Mouse (Mus musculus) E14TG2a.4 (cell line): ENCODE results near the gene Nck2.

Source experiments
- CTCF ChIP-seq: conservative IDR thresholded peaks from 2 replicates; pipeline ENCODE4 v1.5.1; 2014; ENCODE audit warnings: low read length
- POU5F1 ChIP-seq: IDR thresholded peaks from 2 replicates; pipeline ENCODE4 v1.6.1; 2014; ENCODE audit warnings: low read length, borderline replicate concordance

DNA sequence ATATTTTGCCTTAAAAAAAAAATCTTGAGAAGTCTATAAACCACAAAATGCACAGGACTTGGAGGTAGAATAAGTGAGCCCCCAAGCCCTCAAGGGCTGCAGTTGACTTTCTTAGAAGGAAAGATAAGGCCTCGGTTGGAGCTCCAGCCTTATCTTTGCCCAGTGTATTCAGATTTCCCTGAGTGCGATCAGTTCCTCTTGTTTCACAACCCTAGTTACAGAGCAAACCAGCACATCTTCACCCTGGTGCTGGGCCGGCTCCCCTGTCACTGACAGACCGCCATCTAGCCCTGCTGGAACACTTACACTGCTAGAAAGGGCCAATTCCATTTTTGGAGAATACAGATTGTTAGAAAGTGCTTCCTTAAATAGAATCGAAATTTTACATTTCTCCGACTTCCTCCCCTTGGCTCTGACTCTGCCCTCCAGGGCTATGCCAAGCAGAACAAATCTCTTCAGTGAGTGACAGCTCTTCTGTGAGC lies 91.2 kb downstream of the Nck2 start:
- TF ChIP-seq CTCF (no peak), POU5F1 (no peak)
